Mouse (Mus musculus) CH12.LX (cell line): ENCODE results near the gene Ergic3. TPM values are rescaled to one million over a fixed set of nuclear protein-coding genes. Genes with fewer than 3 reads are reported as not detected.

Experiments used
- DNase-seq: peaks from one replicate; pipeline ENCODE4 v3.0.0-alpha.2; 2013; ENCODE audit errors: extremely low read depth
- H3K27ac ChIP-seq: 2 replicates; pipeline ENCODE4 v1.5.1; 2012; ENCODE audit warnings: low read depth, mild to moderate bottlenecking, control low read depth, moderate library complexity; ENCODE audit not compliant: insufficient read depth
- H3K27me3 ChIP-seq: replicated peaks from 2 replicates; pipeline ENCODE3; 2012; ENCODE audit warnings: inconsistent platforms
- H3K36me3 ChIP-seq, 2 experiments: replicated peaks in 1 of 2; 2 replicates each; pipeline versions ENCODE3 to v1.6.1; 2012; ENCODE audit warnings: inconsistent platforms in 1 of 2, low read length in 1 of 2, mild to moderate bottlenecking in 1 of 2, mixed read lengths in 1 of 2, moderate library complexity in 1 of 2; ENCODE audit not compliant: control insufficient read depth in 1 of 2, insufficient read depth in 1 of 2
- H3K4me1 ChIP-seq, 2 experiments: 2 replicates each; pipeline ENCODE4 v1.6.1; 2012; ENCODE audit warnings: inconsistent platforms in 1 of 2, moderate library complexity in 1 of 2; ENCODE audit not compliant: insufficient read depth in 2 of 2, control insufficient read depth in 1 of 2
- H3K4me2 ChIP-seq: 2 replicates; pipeline ENCODE4 v1.6.1; 2012; ENCODE audit warnings: low read depth, mild to moderate bottlenecking, control low read depth; ENCODE audit not compliant: poor library complexity, insufficient read depth, severe bottlenecking
- H3K4me3 ChIP-seq, 3 experiments: fragments of 150-350 bp in 1 of 3; sonication (generic) in 1 of 3; replicated peaks in 1 of 3; 2 replicates each; pipeline versions ENCODE3 to v1.5.1; 2011 to 2012; ENCODE audit warnings: low read depth in 2 of 3, low read length in 2 of 3, mild to moderate bottlenecking in 2 of 3, moderate library complexity in 2 of 3, control low read depth in 1 of 3, improper control_type of control experiment in 1 of 3, inconsistent platforms in 1 of 3, mixed read lengths in 1 of 3; ENCODE audit not compliant: poor library complexity in 1 of 3
- H3K79me2 ChIP-seq: replicated peaks from 2 replicates; pipeline ENCODE4 v1.6.1; 2012; ENCODE audit warnings: mild to moderate bottlenecking, moderate library complexity; ENCODE audit not compliant: control insufficient read depth, poor library complexity, insufficient read depth, severe bottlenecking; ENCODE audit errors: extremely low read depth
- H3K9ac ChIP-seq: 2 replicates; pipeline ENCODE4 v1.6.1; 2012; ENCODE audit warnings: low read depth, mild to moderate bottlenecking, control low read depth, moderate library complexity; ENCODE audit not compliant: insufficient read depth
- H3K9me3 ChIP-seq: replicated peaks from 2 replicates; pipeline ENCODE3; 2012; ENCODE audit warnings: low read length, inconsistent platforms, mixed read lengths
- CHD1 ChIP-seq: IDR thresholded peaks from 2 replicates; pipeline ENCODE4 v1.6.1; 2012; ENCODE audit warnings: low read depth, low read length, improper control_type of control experiment, inconsistent platforms
- CHD2 ChIP-seq: IDR thresholded peaks from 2 replicates; pipeline ENCODE4 v1.6.1; 2011; ENCODE audit warnings: low read length, improper control_type of control experiment
- EP300 ChIP-seq: IDR thresholded peaks from 2 replicates; pipeline ENCODE4 v1.6.1; 2011; ENCODE audit warnings: low read length, improper control_type of control experiment
- MAZ ChIP-seq: IDR thresholded peaks from 2 replicates; pipeline ENCODE4 v1.6.1; 2012; ENCODE audit warnings: low read depth, mild to moderate bottlenecking, inconsistent platforms, low read length, improper control_type of control experiment, moderate library complexity
- MEF2A ChIP-seq: IDR thresholded peaks from 2 replicates; pipeline ENCODE4 v1.6.1; 2014; ENCODE audit warnings: low read depth, mild to moderate bottlenecking, inconsistent platforms, low read length, improper control_type of control experiment, borderline replicate concordance
- MXI1 ChIP-seq: IDR thresholded peaks from 2 replicates; pipeline ENCODE4 v1.6.1; 2011; ENCODE audit warnings: mild to moderate bottlenecking, low read depth, low read length, improper control_type of control experiment
- NELFE ChIP-seq: IDR thresholded peaks from 2 replicates; pipeline ENCODE4 v1.6.1; 2011; ENCODE audit warnings: low read depth, low read length, improper control_type of control experiment
- POLR2A ChIP-seq: IDR thresholded peaks from 2 replicates; pipeline ENCODE4 v1.6.1; 2011; ENCODE audit warnings: low read depth, mild to moderate bottlenecking, improper control_type of control experiment, low read length
- POLR2AphosphoS2 ChIP-seq: IDR thresholded peaks from 2 replicates; pipeline ENCODE4 v1.6.1; 2011; ENCODE audit warnings: low read depth, low read length, improper control_type of control experiment
- RCOR1 ChIP-seq: conservative IDR thresholded peaks from 2 replicates; pipeline ENCODE4 v1.6.1; 2012; ENCODE audit warnings: low read depth, mild to moderate bottlenecking, inconsistent platforms, low read length, improper control_type of control experiment
- UBTF ChIP-seq: IDR thresholded peaks from 2 replicates; pipeline ENCODE4 v1.6.1; 2012; ENCODE audit warnings: low read depth, mild to moderate bottlenecking, inconsistent platforms, low read length, improper control_type of control experiment, moderate library complexity
- ZKSCAN1 ChIP-seq: IDR thresholded peaks from 2 replicates; pipeline ENCODE4 v1.6.1; 2012; ENCODE audit warnings: low read depth, inconsistent platforms, low read length, improper control_type of control experiment, borderline replicate concordance
- ZMIZ1 ChIP-seq: IDR thresholded peaks from 2 replicates; pipeline ENCODE4 v1.6.1; 2012; ENCODE audit warnings: low read depth, mild to moderate bottlenecking, inconsistent platforms, low read length, improper control_type of control experiment
- dilution Hi-C: fragments of 300-500 bp; cut with MboI; formaldehyde crosslinking; loops from 2 replicates; pipeline ENCODE4 v1.14.3; 2020; ENCODE audit warnings: low sequenced_read_pairs; ENCODE audit not compliant: extremely low pct_unique_long_range_greater_than_20kb, extremely low pct_ligation_motif_present
- in situ Hi-C: fragments of 300-500 bp; cut with MboI; formaldehyde crosslinking; loops from 3 replicates; pipeline ENCODE4 v1.14.3; 2019; ENCODE audit warnings: low sequenced_read_pairs, low pct_ligation_motif_present, low pct_unique_long_range_greater_than_20kb, mixed read lengths
- polyA plus RNA-seq: library from polyadenylated mRNA; unstranded; fragments of >175 nt; gene quantifications from 2 replicates; pipeline ENCODE4 v1.2.1, GENCODE M21; 2012; ENCODE audit warnings: low read depth; ENCODE audit not compliant: insufficient read length
- total RNA-seq, 2 experiments: library from RNA; depleted of rRNA; stranded (reverse); fragments of 300-350 nt in 1 of 2; fragments of >200 nt in 1 of 2; gene quantifications; 2 replicates each; pipeline ENCODE4 v1.2.3; 2012 to 2014

Ergic3 gene
- total and polyA plus RNA-seq, 3 experiments: 53.0 to 146 (median 136) TPM

DNA sequence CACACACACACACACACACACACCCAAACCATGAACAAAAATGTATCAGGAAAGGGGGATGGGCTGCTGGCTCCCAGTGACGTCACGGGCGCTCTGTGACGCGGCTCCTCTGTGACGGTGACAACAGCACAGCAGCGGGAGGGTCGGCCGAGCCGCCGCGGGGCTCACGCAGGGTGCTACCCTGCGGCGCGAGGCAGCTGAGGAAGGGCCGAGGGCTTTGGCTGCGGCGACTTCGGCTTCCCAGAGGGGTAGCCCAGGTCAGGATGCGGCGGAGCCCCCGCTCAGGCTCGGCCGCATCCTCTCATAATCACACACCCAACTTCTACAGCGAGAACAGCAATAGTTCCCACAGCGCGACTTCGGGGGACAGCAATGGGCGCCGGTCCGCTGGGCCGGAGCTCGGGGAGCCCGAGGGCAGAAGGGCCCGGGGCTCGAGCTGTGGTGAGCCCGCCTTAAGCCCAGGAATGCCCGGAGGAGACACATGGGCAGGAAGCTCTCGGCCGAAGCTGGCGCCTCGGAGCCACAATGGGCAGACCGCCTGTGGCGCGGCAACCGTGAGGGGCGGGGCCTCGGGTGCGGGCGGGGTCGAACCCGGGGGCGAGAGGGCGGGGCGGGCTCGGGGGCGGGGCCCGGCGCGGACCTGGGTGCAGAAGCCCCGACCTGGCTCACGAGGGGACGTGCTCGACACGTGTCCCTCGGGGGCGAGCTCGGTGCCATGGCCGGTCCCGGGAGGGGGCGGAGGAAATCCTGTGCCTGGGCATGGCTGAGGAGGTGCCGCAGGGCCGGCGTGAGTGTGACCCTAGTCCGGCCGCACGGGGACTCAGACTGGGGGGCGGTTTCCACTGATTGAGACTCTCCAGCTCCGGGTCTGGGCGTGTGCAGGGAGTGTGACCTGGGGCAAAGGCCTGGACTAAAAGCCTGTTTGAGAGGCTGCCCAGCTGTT lies 57.5 kb downstream of the Ergic3 start, which contains the start of gene Spag4 (continued):
- TF ChIP-seq MAZ (peak; percentile 46; the same call in 1 of the 2 replicates), MEF2A (no peak), UBTF (peak; percentile 69; the same call in 1 of the 2 replicates), ZKSCAN1 (no peak), ZMIZ1 (no peak; the same call in 1 of the 2 replicates), POLR2AphosphoS2 (no peak), RCOR1 (no peak), EP300 (no peak), POLR2A (peak; percentile 75), MXI1 (peak; percentile 64), CHD1 (no peak)

GRCm38 (mm10) chr2:156066126-156066525 lies 58.3 kb downstream of the Ergic3 start:
- H3K9ac ChIP-seq: no peak overlapping the region
- no peak overlapping the region for H3K27ac ChIP-seq
- H3K4me1 ChIP-seq: peaks cover 0 to 6% of the 10 kb centered on the region in 2 experiments; a peak in 2 of 4 replicates
- dilution Hi-C loops: no loop called here
- TF ChIP-seq CHD2 (no peak), NELFE (0 out of 2 replicates have a peak, but pooled peaks have one; percentile 3)
- TF ChIP-seq, all 38 proteins: peak for 1
- DNase-seq: no peak
- peak overlapping the region in 1 of 3 experiments; percentile 68 for H3K4me3 ChIP-seq
- H3K27me3 ChIP-seq: no peaks in the 10 kb centered on the region
- no peak overlapping the region for H3K4me2 ChIP-seq
- H3K79me2 ChIP-seq: no peaks in the 10 kb centered on the region
- in situ Hi-C loops: no loop called here
- H3K9me3 ChIP-seq: no peaks in the 10 kb centered on the region
- peaks cover 10 to 33% of the 10 kb centered on the region in 2 experiments for H3K36me3 ChIP-seq

Other genes starting within 250 kb of the Ergic3 start
- gene Mmp24, start 232.7 kb upstream of the Ergic3 start, total RNA-seq (2012; rRNA removed): 0.38 and 0.42 TPM in 2 replicates
- not detected in 2 replicates for gene Mmp24, start 232.7 kb upstream of the Ergic3 start, total RNA-seq (2014; rRNA removed)
- 0.07 TPM in 1 of 2 replicates, not detected in the other for gene Mmp24, start 232.7 kb upstream of the Ergic3 start, polyA plus RNA-seq
- 12.4 and 12.7 TPM in 2 replicates for gene BC029722, start 188.6 kb upstream of the Ergic3 start, total RNA-seq (2012; rRNA removed)
- gene BC029722, start 188.6 kb upstream of the Ergic3 start, total RNA-seq (2014; rRNA removed): 22.7 and 23.8 TPM in 2 replicates
- gene BC029722, start 188.6 kb upstream of the Ergic3 start, polyA plus RNA-seq: 31.8 and 33.8 TPM in 2 replicates
- gene Eif6, start 181.1 kb upstream of the Ergic3 start, total RNA-seq (2012; rRNA removed): 289 and 331 TPM in 2 replicates
- gene Eif6, start 181.1 kb upstream of the Ergic3 start, total RNA-seq (2014; rRNA removed): 211 and 220 TPM in 2 replicates
- 453 and 463 TPM in 2 replicates for gene Eif6, start 181.1 kb upstream of the Ergic3 start, polyA plus RNA-seq
- gene Fam83c, start 173.2 kb upstream of the Ergic3 start, total RNA-seq (2012; rRNA removed): 0.04 and 0.08 TPM in 2 replicates
- gene Fam83c, start 173.2 kb upstream of the Ergic3 start, total RNA-seq (2014; rRNA removed): not detected in 2 replicates
- gene Fam83c, start 173.2 kb upstream of the Ergic3 start, polyA plus RNA-seq: 0.08 and 0.09 TPM in 2 replicates
- 49.8 and 60.4 TPM in 2 replicates for gene Uqcc1, start 77.7 kb upstream of the Ergic3 start, total RNA-seq (2012; rRNA removed)
- gene Uqcc1, start 77.7 kb upstream of the Ergic3 start, total RNA-seq (2014; rRNA removed): 55.2 and 66.8 TPM in 2 replicates
- 35.3 and 43.3 TPM in 2 replicates for gene Uqcc1, start 77.7 kb upstream of the Ergic3 start, polyA plus RNA-seq
- gene Gm15557, start 67.3 kb upstream of the Ergic3 start, total RNA-seq (2012; rRNA removed): not detected in 2 replicates
- gene Gm15557, start 67.3 kb upstream of the Ergic3 start, total RNA-seq (2014; rRNA removed): not detected in 2 replicates
- gene Gm15557, start 67.3 kb upstream of the Ergic3 start, polyA plus RNA-seq: not detected in 2 replicates
- not detected in 2 replicates for gene Gdf5, start 62.7 kb upstream of the Ergic3 start, total RNA-seq (2012; rRNA removed)
- gene Gdf5, start 62.7 kb upstream of the Ergic3 start, total RNA-seq (2014; rRNA removed): not detected in 2 replicates
- not detected in 2 replicates for gene Gdf5, start 62.7 kb upstream of the Ergic3 start, polyA plus RNA-seq
- 29.1 and 31.4 TPM in 2 replicates for gene Cep250, start 51.6 kb upstream of the Ergic3 start, total RNA-seq (2012; rRNA removed)
- 13.5 and 17.7 TPM in 2 replicates for gene Cep250, start 51.6 kb upstream of the Ergic3 start, total RNA-seq (2014; rRNA removed)
- 25.8 and 26.3 TPM in 2 replicates for gene Cep250, start 51.6 kb upstream of the Ergic3 start, polyA plus RNA-seq
- gene 6430550D23Rik, start 68 bp upstream of the Ergic3 start, total RNA-seq (2012; rRNA removed): 1.1 and 1.4 TPM in 2 replicates
- gene 6430550D23Rik, start 68 bp upstream of the Ergic3 start, total RNA-seq (2014; rRNA removed): 0.78 and 1.1 TPM in 2 replicates
- gene 6430550D23Rik, start 68 bp upstream of the Ergic3 start, polyA plus RNA-seq: 0.81 and 1.7 TPM in 2 replicates
- gene Fer1l4, start 44.9 kb downstream of the Ergic3 start, total RNA-seq (2012; rRNA removed): not detected in 2 replicates
- gene Fer1l4, start 44.9 kb downstream of the Ergic3 start, total RNA-seq (2014; rRNA removed): not detected in 2 replicates
- gene Fer1l4, start 44.9 kb downstream of the Ergic3 start, polyA plus RNA-seq: not detected in 2 replicates
- 3.1 and 3.6 TPM in 2 replicates for gene Spag4, start 57.1 kb downstream of the Ergic3 start, total RNA-seq (2012; rRNA removed)
- 2.2 and 3.0 TPM in 2 replicates for gene Spag4, start 57.1 kb downstream of the Ergic3 start, total RNA-seq (2014; rRNA removed)
- 2.6 and 2.9 TPM in 2 replicates for gene Spag4, start 57.1 kb downstream of the Ergic3 start, polyA plus RNA-seq
- gene Cpne1, start 103.9 kb downstream of the Ergic3 start, total RNA-seq (2012; rRNA removed): 36.8 and 39.8 TPM in 2 replicates
- 34.0 and 36.6 TPM in 2 replicates for gene Cpne1, start 103.9 kb downstream of the Ergic3 start, total RNA-seq (2014; rRNA removed)
- 24.6 and 33.0 TPM in 2 replicates for gene Cpne1, start 103.9 kb downstream of the Ergic3 start, polyA plus RNA-seq
- 9.6 and 13.2 TPM in 2 replicates for gene Rbm12, start 103.9 kb downstream of the Ergic3 start, total RNA-seq (2012; rRNA removed)
- 20.7 and 25.2 TPM in 2 replicates for gene Rbm12, start 103.9 kb downstream of the Ergic3 start, total RNA-seq (2014; rRNA removed)
- 33.4 and 36.5 TPM in 2 replicates for gene Rbm12, start 103.9 kb downstream of the Ergic3 start, polyA plus RNA-seq
- 14.7 and 18.8 TPM in 2 replicates for gene Gm28036, start 119.0 kb downstream of the Ergic3 start, total RNA-seq (2012; rRNA removed)
- 10.5 and 17.0 TPM in 2 replicates for gene Gm28036, start 119.0 kb downstream of the Ergic3 start, total RNA-seq (2014; rRNA removed)
- gene Gm28036, start 119.0 kb downstream of the Ergic3 start, polyA plus RNA-seq: 15.3 and 18.4 TPM in 2 replicates
- 292 and 319 TPM in 2 replicates for gene Romo1, start 136.0 kb downstream of the Ergic3 start, total RNA-seq (2012; rRNA removed)
- gene Romo1, start 136.0 kb downstream of the Ergic3 start, total RNA-seq (2014; rRNA removed): 110 and 130 TPM in 2 replicates
- gene Romo1, start 136.0 kb downstream of the Ergic3 start, polyA plus RNA-seq: 255 and 303 TPM in 2 replicates
- gene Nfs1, start 136.1 kb downstream of the Ergic3 start, total RNA-seq (2012; rRNA removed): 58.6 and 60.6 TPM in 2 replicates
- 68.8 and 72.1 TPM in 2 replicates for gene Nfs1, start 136.1 kb downstream of the Ergic3 start, total RNA-seq (2014; rRNA removed)
- gene Nfs1, start 136.1 kb downstream of the Ergic3 start, polyA plus RNA-seq: 49.2 and 51.3 TPM in 2 replicates
- 212 and 232 TPM in 2 replicates for gene Rbm39, start 172.2 kb downstream of the Ergic3 start, total RNA-seq (2012; rRNA removed)
- gene Rbm39, start 172.2 kb downstream of the Ergic3 start, total RNA-seq (2014; rRNA removed): 417 and 491 TPM in 2 replicates
- gene Rbm39, start 172.2 kb downstream of the Ergic3 start, polyA plus RNA-seq: 376 and 400 TPM in 2 replicates
- gene Phf20, start 188.4 kb downstream of the Ergic3 start, total RNA-seq (2012; rRNA removed): 15.2 and 17.6 TPM in 2 replicates
- 11.7 and 14.4 TPM in 2 replicates for gene Phf20, start 188.4 kb downstream of the Ergic3 start, total RNA-seq (2014; rRNA removed)
- 13.3 and 18.4 TPM in 2 replicates for gene Phf20, start 188.4 kb downstream of the Ergic3 start, polyA plus RNA-seq